Mouse (Mus musculus): Measurements from ENCODE around the gene Sox6.

DNA sequence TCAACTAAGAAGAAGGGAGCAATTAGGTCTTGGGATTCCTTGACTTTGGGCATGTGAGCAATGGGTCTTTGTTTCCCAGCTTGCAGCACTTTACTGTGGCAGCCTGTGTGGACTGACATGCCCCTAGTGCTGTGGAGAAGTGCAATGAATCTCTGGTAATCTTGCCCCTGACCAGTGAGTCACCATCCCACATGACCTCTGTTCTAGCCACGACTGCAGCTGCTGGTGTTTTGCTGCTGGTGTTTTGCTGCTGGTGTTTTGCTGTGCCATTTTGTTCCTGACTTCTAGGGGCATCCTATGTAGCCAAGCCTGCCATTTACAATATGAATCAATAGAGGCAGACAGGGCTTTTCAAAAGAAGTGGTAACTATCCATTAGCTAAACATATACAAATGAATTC lies 280.4 kb downstream of the Sox6 start:
- no peak for TF ChIP-seq MYC (IDR thresholded peaks at IDR 0.05; ENCODE audit: low read depth, low read length)
- TF ChIP-seq EP300 (IDR thresholded peaks at IDR 0.05; ENCODE audit: low read length) = no peak
- TF ChIP-seq POLR2A (IDR thresholded peaks at IDR 0.05; ENCODE audit: low read depth, low read length) = no peak
- no peak for TF ChIP-seq CTCF (conservative IDR thresholded peaks at IDR 0.05 in 1 of 2, IDR thresholded peaks at IDR 0.05 in 1 of 2; ENCODE audit: low read depth in 2 of 2, low read length in 2 of 2)
- no peak for TF ChIP-seq MAX (IDR thresholded peaks at IDR 0.05; ENCODE audit: low read length)
- TF ChIP-seq CHD2 (IDR thresholded peaks at IDR 0.05; ENCODE audit: low read length) = no peak
